Mouse (Mus musculus) heart, adult 2 months (tissue): ENCODE measurements around the gene Manba.
"Not testable (repeated sequence)": the region's sequence is repeated elsewhere in the genome, so short reads cannot be mapped to it uniquely, and the experiment has no call there.

Source experiments
- CTCF ChIP-seq: fragments of 200-600 bp; IDR thresholded peaks from 2 replicates; pipeline ENCODE4 v1.8.1; 2022; ENCODE audit warnings: antibody characterized with exemption, mild to moderate bottlenecking, moderate library complexity
- EP300 ChIP-seq: fragments of 200-500 bp; IDR thresholded peaks from 2 replicates; pipeline ENCODE4 v1.6.1; 2011; ENCODE audit warnings: low read depth, low read length, control low read depth; ENCODE audit not compliant: insufficient read depth
- POLR2A ChIP-seq: fragments of 200-500 bp; IDR thresholded peaks from 2 replicates; pipeline ENCODE4 v1.6.1; 2011; ENCODE audit warnings: mild to moderate bottlenecking, low read depth, low read length, control low read depth; ENCODE audit not compliant: insufficient read depth

- not testable (repeated sequence) for TF ChIP-seq POLR2A, EP300
- TF ChIP-seq CTCF: 0 out of 2 replicates have a peak, but pooled peaks have one; percentile 9
Measured at GRCm38 (mm10) chr3:135497956-135498355, 12.5 kb downstream of the Manba start.
